Mouse (Mus musculus) spleen, adult 2 months (tissue): ENCODE measurements at regions not wholly inside any gene's neighbourhood (a gene's known extent, or its start where the extent isn't known, plus 50 kb on each side); places are given as distances from the start of the nearest gene placed in this dataset.

Source experiments
- CTCF ChIP-seq: fragments of 200-500 bp; IDR thresholded peaks from 2 replicates; pipeline ENCODE4 v1.5.1; 2011; ENCODE audit warnings: mild to moderate bottlenecking, inconsistent platforms; ENCODE audit not compliant: insufficient read depth, insufficient read length, insufficient replicate concordance; ENCODE audit errors: extremely low read depth
- POLR2A ChIP-seq: fragments of 200-500 bp; IDR thresholded peaks from 2 replicates; pipeline ENCODE4 v1.6.1; 2011; ENCODE audit warnings: low read depth, low read length, inconsistent platforms

GRCm38 (mm10) chr9:101592621-101593020, 269.0 kb upstream of the 9630041A04Rik start:
- TF ChIP-seq CTCF (no peak), POLR2A (no peak)
